Mouse (Mus musculus) stomach, postnatal 0 days (tissue): ENCODE data around the gene Coq2.

Experiments
- CTCF ChIP-seq: IDR thresholded peaks from 2 replicates; pipeline ENCODE4 v1.5.1; 2016; ENCODE audit warnings: antibody characterized with exemption, low read depth, mild to moderate bottlenecking, moderate library complexity
- EP300 ChIP-seq: optimal IDR thresholded peaks from 2 replicates; pipeline ENCODE3; 2016; ENCODE audit warnings: antibody characterized with exemption

DNA sequence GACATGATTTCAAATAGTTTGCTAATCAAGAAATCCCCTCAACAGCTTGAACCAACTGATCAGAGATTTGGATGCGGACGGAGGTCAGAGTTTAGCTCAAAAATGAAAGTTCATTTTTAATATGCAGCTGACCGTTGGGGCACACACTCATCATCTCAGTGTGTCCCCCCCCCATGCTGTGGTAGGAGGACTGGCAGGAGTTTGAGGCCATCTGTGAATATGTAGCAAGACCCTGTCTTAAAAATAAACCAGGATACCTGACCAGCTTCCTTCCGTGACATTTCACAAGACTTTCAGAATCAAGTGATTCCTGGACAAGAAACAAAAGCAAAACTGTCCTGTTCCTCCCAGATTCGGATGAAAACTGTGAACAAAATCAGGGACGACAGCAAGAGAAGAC lies 34.1 kb upstream of the Coq2 start:
- no peak for TF ChIP-seq CTCF
- TF ChIP-seq EP300, result no peak
